Mouse (Mus musculus): ENCODE data around the gene Ctnnbip1. TPM values are rescaled to one million over a fixed set of nuclear protein-coding genes. Genes with fewer than 3 reads are reported as not detected.

Gene Ctnnbip1
- polyA plus RNA-seq, 1 experiment from 2014 or later: 61.0 TPM

DNA sequence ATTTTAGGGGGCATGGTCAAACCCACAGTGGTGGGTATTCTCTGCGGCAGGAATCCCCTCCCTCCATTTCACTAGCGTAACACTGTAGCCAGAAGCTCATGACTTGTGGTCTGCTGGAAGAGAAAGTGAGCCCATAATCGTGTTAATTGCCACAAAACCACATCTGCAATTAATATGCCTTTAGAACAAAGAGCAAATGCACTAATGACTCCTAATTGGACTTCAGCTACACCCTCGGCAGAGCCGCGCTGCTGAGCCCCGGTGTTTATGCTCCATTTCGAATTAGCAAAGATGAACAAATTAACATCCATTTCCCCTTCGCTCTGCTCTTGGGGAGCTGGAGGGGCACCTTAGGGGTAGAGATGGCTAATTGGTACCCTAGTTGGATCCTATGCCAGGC is 58.0 kb downstream of the Ctnnbip1 start:
- Histone ChIP-seq H3K27me3 (peaks cover 5% of the 10 kb centered on the region), H3K9ac (no peak overlapping the region), H3K4me2 (no peak overlapping the region), H3K4me1 (peaks cover 22% of the 10 kb centered on the region), H3K27ac (no peak overlapping the region), H3K36me3 (no peaks in the 10 kb centered on the region), H3K4me3 (no peak overlapping the region), H3K9me3 (no peaks in the 10 kb centered on the region)
- ATAC-seq (ENCODE audit: borderline replicate concordance, extremely low read depth, low FRiP score, low TSS enrichment): no peak
- 83% methylated on average over 9 of the region's 9 CpGs for WGBS

DNA sequence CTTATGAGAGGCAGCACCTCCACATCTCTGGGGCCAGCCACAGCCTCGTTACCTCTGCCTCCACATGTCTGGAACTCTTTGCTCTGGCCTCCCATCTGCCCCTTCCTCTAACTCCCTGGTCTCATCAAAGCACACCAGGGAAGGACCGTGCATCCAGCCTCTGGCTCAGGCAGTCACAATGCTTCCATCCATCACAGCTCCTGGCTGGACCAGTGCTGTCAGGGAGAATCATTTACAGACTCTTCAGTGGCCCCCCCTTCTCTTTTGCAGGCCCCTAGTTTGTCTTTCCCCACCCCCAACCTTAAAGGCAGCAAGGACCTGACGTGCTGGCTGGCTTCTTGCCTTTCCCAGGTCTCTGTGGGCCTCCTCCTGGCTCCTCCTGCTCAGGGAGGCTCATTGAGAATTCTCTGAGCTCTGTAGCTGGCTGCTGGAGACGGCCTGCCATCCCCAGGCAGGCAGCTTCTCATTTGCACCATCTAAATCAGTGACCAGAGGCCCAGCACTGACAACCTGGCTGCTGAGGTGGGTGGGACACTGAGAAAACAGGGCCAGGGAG is 59.0 kb downstream of the Ctnnbip1 start:
- peaks cover 12% of the 10 kb centered on the region for H3K4me1 ChIP-seq
- H3K36me3 ChIP-seq: no peaks in the 10 kb centered on the region
- no peak overlapping the region for H3K4me3 ChIP-seq
- H3K27ac ChIP-seq: no peak overlapping the region
- no peaks in the 10 kb centered on the region for H3K9me3 ChIP-seq
- 15% methylated on average over 4 of the region's 4 CpGs for WGBS
- H3K9ac ChIP-seq: no peak overlapping the region
- H3K4me2 ChIP-seq: no peak overlapping the region
- H3K27me3 ChIP-seq: peaks cover 5% of the 10 kb centered on the region
- ATAC-seq (ENCODE audit: borderline replicate concordance, extremely low read depth, low FRiP score, low TSS enrichment): no peak

DNA sequence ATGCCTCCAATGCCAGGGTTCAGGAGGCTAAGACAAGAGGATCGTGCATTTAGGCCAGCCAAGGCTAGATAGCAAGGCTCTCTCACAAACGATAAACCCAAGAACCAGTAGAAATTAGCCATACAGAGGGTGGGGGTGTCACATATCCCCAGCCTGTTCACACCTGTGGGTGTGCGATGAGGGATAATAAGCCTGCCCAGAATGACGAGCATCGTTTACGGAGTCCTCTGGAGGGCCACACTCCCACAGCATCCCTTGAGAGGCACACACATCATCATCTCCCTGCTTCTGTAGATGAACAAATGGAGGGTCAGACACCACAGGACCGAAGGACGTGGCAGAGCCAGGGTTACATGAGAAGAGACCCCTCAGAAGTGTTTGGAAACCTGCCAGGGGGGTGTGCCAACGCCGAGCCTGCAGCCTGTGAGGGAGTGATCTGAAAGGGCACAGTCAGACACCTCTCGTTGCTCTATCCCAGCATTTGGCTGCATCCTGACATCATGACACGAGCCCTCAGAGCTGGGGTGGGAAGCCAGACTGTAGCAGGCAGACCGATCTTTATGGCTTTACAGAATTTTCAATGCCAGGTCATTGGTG is 60.1 kb downstream of the Ctnnbip1 start:
- Histone ChIP-seq H3K4me3 (no peak overlapping the region), H3K9me3 (no peaks in the 10 kb centered on the region), H3K9ac (no peak overlapping the region), H3K36me3 (no peaks in the 10 kb centered on the region), H3K27ac (no peak overlapping the region), H3K27me3 (peaks cover 5% of the 10 kb centered on the region), H3K4me2 (no peak overlapping the region), H3K4me1 (peaks cover 1% of the 10 kb centered on the region)
- 45% methylated on average over 13 of the region's 13 CpGs for WGBS
- 0 out of 2 replicates have a peak, but pooled peaks have one; percentile 27 for ATAC-seq (ENCODE audit: borderline replicate concordance, extremely low read depth, low FRiP score, low TSS enrichment)

DNA sequence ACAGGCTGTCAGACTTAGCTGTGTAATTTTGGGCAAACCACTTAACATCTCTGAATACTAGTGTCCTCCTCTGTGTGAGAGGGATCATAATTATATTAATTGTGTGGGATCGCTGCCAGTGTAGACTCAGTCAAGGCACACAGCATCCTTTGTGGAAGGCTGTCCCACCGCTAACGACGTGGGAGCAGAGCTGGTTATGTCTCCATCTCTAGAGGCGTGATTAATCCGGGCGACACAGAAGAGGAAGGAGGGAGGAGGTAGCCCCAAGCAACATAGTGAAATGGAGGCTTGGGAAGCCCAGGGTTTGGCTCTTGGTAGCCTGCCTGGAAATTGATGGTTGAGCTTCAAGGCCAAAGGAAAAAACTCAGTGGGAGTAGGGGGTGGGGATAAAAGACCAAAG is 60.8 kb downstream of the Ctnnbip1 start:
- Histone ChIP-seq H3K27me3 (peaks cover 5% of the 10 kb centered on the region), H3K27ac (no peak overlapping the region), H3K9me3 (no peaks in the 10 kb centered on the region), H3K4me2 (no peak overlapping the region), H3K36me3 (no peaks in the 10 kb centered on the region), H3K9ac (no peak overlapping the region), H3K4me3 (no peak overlapping the region), H3K4me1 (no peaks in the 10 kb centered on the region)
- ATAC-seq (ENCODE audit: borderline replicate concordance, extremely low read depth, low FRiP score, low TSS enrichment): no peak
- WGBS: 54% methylated on average over 7 of the region's 7 CpGs

DNA sequence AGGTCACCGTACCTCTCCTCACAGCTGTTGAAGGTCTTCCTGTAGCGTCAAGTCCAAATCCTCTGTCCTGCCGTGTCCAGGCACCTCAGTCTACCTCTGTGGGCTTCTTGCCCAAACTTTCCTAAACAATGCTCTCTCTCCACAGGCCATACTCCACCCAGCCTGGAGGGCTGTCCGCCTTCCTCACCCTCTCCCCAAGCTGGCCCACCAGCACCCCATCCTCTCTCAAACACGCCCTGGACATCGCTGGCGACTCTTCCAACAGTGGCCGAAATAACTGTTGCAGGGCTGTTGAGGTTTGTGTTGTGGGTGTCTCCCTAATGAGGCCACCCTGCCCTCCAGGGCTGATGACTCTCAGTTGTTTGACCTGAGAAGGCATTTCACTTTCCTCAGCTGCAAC is 67.2 kb downstream of the Ctnnbip1 start:
- 76% methylated on average over 8 of the region's 8 CpGs for WGBS
- H3K36me3 ChIP-seq: no peaks in the 10 kb centered on the region
- H3K4me3 ChIP-seq: no peak overlapping the region
- ATAC-seq (ENCODE audit: borderline replicate concordance, extremely low read depth, low FRiP score, low TSS enrichment): 0 out of 2 replicates have a peak, but pooled peaks have one; percentile 16
- H3K27me3 ChIP-seq: peaks cover 45% of the 10 kb centered on the region
- no peak overlapping the region for H3K9ac ChIP-seq
- H3K9me3 ChIP-seq: no peaks in the 10 kb centered on the region
- H3K4me2 ChIP-seq: no peak overlapping the region
- H3K4me1 ChIP-seq: peaks cover 14% of the 10 kb centered on the region
- H3K27ac ChIP-seq: no peak overlapping the region

GRCm38 (mm10) chr4:149586044-149586782 is 68.2 kb downstream of the Ctnnbip1 start, which contains the start of gene Clstn1:
Gene Clstn1, plus strand, starts transcription at chr4:149586468.
- Histone ChIP-seq H3K36me3 (no peaks in the 10 kb centered on the region), H3K4me1 (peaks cover 14% of the 10 kb centered on the region), H3K27me3 (peaks cover 45% of the 10 kb centered on the region), H3K9ac (peak within 1 kb of the TSS; percentile 88), H3K4me3 (peak within 1 kb of the TSS; percentile 91), H3K27ac (peak within 1 kb of the TSS; percentile 41), H3K4me2 (peak within 1 kb of the TSS; percentile 99), H3K9me3 (no peaks in the 10 kb centered on the region; the same call in 1 of the 2 replicates)
- ATAC-seq (ENCODE audit: borderline replicate concordance, extremely low read depth, low FRiP score, low TSS enrichment): peak; percentile 77
- WGBS: under 1% methylated on average over 68 of the region's 103 CpGs

- Histone ChIP-seq H3K4me2 (peak overlapping the region; percentile 99), H3K36me3 (no peaks in the 10 kb centered on the region), H3K27me3 (peaks cover 45% of the 10 kb centered on the region), H3K27ac (peak overlapping the region; percentile 41), H3K4me3 (peak overlapping the region; percentile 91), H3K9me3 (no peaks in the 10 kb centered on the region; the same call in 1 of the 2 replicates), H3K4me1 (peaks cover 16% of the 10 kb centered on the region), H3K9ac (peak overlapping the region; percentile 88)
- under 1% methylated on average over 72 of the region's 72 CpGs for WGBS
- ATAC-seq (ENCODE audit: borderline replicate concordance, extremely low read depth, low FRiP score, low TSS enrichment): peak; percentile 66; the same call in 1 of the 2 replicates
These were observed 69.0 kb downstream of the Ctnnbip1 start for GRCm38 (mm10) chr4:149586783-149587595.

DNA sequence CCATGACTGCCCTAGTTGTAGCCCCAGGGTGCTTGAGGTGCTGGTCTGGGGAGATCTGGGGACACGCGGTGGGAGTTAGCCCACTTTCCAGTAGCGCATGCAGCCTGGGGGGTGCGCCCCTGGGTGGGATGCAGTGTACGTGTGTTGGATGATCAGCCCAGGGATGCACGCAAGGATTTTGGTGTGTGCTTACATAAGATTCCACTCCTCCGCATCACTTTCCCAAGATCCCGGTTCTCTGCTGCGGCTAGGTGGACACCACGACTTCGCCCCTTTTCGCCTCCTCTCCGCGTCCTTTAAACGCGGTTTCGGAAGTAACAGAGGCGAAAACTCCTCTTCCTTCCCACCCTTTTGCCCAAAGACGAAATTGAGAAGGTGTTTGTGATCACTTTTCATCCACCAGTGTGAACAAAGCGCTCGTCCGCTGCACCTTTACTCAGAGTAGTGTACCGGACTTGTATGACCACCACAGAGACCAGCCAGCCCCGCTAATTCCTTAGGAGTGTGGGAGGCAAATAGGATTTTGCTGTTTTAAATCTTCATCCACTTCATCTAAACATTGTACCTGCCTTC is 69.6 kb downstream of the Ctnnbip1 start:
- Histone ChIP-seq H3K27me3 (peaks cover 45% of the 10 kb centered on the region), H3K9ac (peak overlapping the region; percentile 88), H3K36me3 (no peaks in the 10 kb centered on the region), H3K4me2 (peak overlapping the region; percentile 99), H3K9me3 (no peaks in the 10 kb centered on the region; the same call in 1 of the 2 replicates), H3K4me3 (peak overlapping the region; percentile 91), H3K27ac (no peak overlapping the region), H3K4me1 (peaks cover 22% of the 10 kb centered on the region)
- WGBS: 6% methylated on average over 24 of the region's 24 CpGs
- no peak for ATAC-seq (ENCODE audit: borderline replicate concordance, extremely low read depth, low FRiP score, low TSS enrichment)

GRCm38 (mm10) chr4:149590200-149590599 is 72.2 kb downstream of the Ctnnbip1 start:
- no peak overlapping the region for H3K27ac ChIP-seq
- peaks cover 31% of the 10 kb centered on the region for H3K27me3 ChIP-seq
- peaks cover 22% of the 10 kb centered on the region for H3K4me1 ChIP-seq
- H3K9ac ChIP-seq: no peak overlapping the region
- WGBS: 73% methylated on average over 1 of the region's 1 CpGs
- no peaks in the 10 kb centered on the region; the same call in 1 of the 2 replicates for H3K9me3 ChIP-seq
- H3K4me3 ChIP-seq: no peak overlapping the region
- no peak overlapping the region for H3K4me2 ChIP-seq
- ATAC-seq (ENCODE audit: borderline replicate concordance, extremely low read depth, low FRiP score, low TSS enrichment): no peak
- H3K36me3 ChIP-seq: no peaks in the 10 kb centered on the region

DNA sequence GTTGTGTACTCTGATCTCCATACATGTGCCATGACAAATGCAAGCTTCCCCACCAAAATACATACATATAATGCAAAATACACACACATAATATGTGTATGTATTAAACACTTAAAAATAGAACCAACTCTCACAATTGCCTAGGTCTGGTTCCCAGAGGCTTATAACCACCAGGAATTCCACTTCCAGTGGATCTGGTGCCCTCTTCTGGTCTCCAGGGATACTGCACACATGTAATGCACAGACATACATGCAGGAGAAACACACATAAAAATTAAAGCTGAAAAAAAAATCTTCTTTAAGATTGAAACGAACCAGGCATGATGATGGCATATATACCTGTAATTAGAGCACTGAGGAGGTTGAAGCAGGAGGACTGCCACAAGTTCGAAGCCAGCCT is 73.5 kb downstream of the Ctnnbip1 start:
- Histone ChIP-seq H3K9me3 (no peaks in the 10 kb centered on the region; the same call in 1 of the 2 replicates), H3K4me2 (no peak overlapping the region), H3K4me1 (peaks cover 22% of the 10 kb centered on the region), H3K9ac (no peak overlapping the region), H3K27me3 (peaks cover 22% of the 10 kb centered on the region), H3K27ac (no peak overlapping the region), H3K4me3 (no peak overlapping the region), H3K36me3 (no peaks in the 10 kb centered on the region)
- WGBS: 88% methylated on average over 2 of the region's 2 CpGs
- ATAC-seq (ENCODE audit: borderline replicate concordance, extremely low read depth, low FRiP score, low TSS enrichment): no peak

DNA sequence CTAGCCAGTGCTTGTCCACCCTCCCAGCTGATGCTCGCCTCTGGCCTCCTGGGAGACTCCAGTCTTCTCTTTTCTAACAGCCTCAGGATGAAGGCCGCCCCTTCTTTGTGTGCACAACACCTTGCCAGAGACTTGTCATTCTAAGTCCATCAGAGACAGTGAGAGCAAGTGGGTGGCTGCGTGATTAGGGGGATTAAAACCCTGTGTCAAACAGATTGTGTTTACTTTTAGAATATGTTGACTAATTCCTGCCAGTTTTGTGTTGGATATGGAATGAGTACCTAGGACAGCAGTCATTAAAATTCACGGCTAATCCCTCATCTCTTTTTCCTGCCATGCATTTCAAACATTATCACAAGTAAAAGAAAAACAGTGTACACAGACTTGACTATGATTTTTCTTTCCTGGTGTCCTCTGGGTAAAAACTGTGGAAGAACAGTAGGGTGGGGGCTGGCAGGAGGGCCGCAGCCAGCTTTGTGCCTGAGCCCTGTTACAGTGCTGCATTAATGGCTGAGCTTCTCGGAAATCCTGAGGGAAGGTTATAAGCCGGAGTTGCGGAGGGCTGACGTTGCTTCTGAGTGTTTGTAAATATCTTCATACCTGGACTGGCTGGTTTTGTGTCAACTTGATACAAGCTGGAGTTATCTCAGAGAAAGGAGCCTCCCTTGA is 77.0 kb downstream of the Ctnnbip1 start:
- H3K9me3 ChIP-seq: no peaks in the 10 kb centered on the region; the same call in 1 of the 2 replicates
- H3K36me3 ChIP-seq: no peaks in the 10 kb centered on the region
- H3K9ac ChIP-seq: no peak overlapping the region
- no peak overlapping the region for H3K27ac ChIP-seq
- H3K4me3 ChIP-seq: no peak overlapping the region
- WGBS: 78% methylated on average over 9 of the region's 9 CpGs
- ATAC-seq (ENCODE audit: borderline replicate concordance, extremely low read depth, low FRiP score, low TSS enrichment): no peak
- no peaks in the 10 kb centered on the region for H3K27me3 ChIP-seq
- no peak overlapping the region for H3K4me2 ChIP-seq
- 0 out of 2 replicates have a peak, but pooled peaks cover 8% of the 10 kb centered on the region for H3K4me1 ChIP-seq

Measured in lung, embryonic 15.5 days (tissue).